Mouse (Mus musculus) v-Abl transformed pro-B cells (cell line): ENCODE data around the gene Igf2bp3.

Experiments
- in situ Hi-C, 2 experiments: fragments of 400-800 bp; cut with MboI; formaldehyde crosslinking; loops; one replicate each; pipeline ENCODE4 v1.15.1; 2025; ENCODE audit not compliant: unreplicated experiment in 2 of 2

Igf2bp3 gene

DNA sequence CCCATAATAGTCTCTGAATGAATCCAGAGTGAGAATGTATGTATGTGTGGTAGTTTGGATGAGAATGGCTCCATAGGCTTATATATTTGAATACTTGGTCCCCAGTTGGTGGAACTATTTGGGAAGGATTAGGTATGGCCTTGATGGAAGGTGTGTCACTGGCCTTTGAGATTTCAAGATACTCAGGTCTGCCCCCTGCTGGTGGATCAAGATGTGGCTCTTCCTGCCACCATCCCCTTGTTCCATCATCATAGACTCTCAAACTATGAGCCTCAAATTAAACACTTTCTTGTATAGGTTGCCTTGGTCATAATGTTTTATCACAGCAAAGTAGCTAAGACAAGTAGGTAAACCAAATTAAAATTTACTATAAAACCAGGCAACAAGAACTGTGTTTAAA, 25.4 kb downstream of the Igf2bp3 start:
- in situ Hi-C loops: no loop called here

DNA sequence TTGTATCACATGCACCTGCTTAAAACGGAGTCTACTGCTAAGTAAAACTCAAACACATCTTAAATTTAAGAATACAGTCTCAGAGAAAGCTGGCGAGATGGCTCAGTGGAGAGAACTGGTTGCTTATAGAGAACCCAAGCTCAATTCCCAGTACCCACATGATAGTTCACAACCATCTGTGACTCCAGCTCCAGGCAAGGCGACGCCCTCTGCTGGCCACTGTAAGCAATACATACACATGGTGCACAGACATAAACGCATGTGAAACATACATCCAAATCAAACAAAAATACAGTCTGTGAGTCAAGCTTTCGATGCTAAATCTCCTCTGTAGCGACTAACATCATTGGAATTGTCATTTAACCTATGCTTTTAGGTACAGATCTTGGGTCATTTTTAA, 27.5 kb downstream of the Igf2bp3 start:
- in situ Hi-C loops: no loop called here

DNA sequence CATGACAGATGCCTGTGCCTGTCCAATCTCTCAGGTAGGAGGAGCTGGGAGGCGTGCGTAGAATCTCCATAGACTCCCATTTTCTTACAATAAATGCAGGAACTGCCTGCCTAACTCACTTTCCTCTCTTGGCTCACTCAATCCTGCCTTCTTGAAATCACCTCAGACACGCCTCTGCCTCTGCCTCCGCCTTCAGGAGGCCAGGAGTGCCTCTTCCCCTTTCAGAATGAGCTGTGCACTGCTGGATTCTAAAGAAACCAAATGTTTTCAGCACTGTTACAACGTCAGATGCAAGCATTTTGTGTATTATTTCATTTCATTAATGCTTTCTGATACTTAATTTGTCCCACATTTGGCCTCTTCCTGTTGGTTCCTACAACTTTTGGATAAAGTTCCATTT, 38.7 kb downstream of the Igf2bp3 start:
- in situ Hi-C loops: no loop called here

DNA sequence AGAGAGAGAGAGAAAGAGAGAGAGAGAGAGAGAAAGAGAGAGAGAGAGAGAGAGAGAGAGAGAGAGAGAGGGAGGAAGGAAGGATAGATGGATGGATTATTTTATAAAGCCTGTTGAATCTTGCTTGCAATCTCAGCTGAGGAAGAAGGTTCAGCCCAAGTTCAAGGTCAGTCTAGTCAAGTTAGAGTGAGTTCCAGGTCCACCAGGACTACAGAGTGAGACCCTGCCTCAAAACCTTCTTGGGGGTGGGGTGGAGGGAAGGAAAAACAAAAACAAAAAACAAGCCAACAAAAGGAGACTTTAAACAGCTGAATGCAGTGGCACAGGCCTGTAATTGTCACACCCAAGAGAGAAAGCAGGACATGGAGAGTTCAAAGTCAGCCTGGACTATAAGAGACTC, 40.1 kb downstream of the Igf2bp3 start:
- in situ Hi-C loops: no loop called here

DNA sequence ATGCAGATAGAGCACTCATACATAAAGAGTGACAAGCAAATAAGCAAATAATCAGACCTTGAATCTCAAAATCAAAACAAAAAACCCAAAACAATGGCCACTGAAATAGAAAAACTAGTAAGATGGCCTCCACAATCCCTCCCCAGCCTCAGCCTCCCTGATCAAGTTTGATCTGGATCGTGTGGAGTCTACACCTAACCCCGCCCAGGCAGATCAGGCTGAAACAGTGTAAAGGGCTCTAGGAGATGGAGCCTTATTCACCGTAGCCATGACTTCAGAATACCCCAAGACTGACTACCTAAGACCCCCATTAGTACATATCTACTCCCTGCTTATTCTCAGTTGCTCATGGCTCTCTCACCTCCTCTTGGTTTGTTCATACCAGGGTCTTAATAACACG, 41.1 kb downstream of the Igf2bp3 start:
- in situ Hi-C loops: no loop called here

DNA sequence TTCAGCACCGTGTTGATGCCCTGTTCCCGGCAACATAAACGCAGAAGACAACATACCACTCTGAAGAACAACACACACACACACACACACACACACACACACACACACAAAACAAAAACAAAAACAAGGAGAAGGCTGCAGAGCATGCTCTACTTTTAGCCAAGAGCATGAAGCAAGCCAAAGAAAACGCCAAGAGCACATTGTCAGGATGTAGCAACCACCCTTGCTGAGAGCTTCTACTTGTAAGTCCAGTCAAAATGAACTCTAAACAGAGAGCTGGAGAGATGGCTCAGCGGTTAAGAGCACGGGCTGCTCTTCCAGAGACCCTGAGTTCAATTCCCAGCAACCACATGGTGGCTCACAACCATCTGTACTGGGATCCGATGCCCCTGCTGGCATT, 41.5 kb downstream of the Igf2bp3 start:
- in situ Hi-C loops: no loop called here

DNA sequence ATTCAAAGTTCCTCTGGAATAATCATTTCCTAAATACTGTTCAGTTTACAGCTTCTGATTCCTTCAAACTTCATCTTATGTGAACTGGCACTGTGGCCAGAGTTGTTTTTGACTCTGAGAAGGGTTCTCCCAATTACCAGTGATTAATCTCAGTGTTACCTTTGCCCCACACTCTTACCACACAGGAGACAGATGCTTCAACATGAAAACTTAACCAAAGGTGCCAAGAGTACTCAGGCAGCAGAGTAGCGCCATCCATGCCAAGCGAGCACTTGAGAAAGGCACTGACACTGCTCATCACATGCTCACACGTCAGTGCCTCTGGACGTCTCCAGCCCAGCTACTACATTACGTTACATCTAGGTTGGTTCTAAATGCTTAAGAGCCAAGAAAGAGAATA, 43.5 kb downstream of the Igf2bp3 start:
- in situ Hi-C loops: no loop called here

DNA sequence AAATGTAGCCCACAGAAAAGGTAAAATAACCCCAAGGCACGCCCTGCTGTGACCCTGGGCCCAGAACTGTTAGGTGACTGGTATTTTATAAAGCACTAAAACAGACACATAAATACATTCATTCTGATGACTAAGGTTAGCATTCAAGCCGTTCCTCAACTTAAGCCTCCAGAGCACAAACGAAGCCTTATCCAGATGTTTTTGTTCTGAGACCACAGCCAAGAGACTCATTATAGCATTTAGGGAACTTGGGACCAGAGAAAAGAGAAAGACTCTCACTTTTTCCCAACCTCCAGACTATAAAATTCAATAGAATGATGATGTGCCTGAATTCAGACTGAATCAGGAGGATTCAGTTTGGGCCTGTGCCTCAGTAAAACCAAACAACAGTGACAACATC, 46.1 kb downstream of the Igf2bp3 start:
- in situ Hi-C loops: no loop called here

DNA sequence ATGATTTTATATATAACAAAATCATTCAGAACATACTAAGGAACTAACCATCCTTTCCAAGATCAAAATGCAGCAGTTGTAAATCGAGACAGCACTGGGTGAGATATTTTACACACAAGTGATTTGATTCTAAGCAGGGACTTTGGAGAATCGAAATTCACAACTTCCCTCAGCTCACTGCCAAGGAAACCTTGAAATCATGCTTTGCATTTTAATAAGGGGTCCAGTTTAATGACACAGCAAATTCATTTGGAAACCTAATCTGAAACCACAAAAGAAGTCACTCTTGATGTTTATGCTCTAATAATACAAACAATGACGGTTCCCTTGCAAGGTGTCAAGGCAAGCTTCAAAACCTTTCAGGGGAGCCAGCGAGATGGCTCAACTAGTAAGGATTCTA, 47.4 kb downstream of the Igf2bp3 start:
- in situ Hi-C loops: no loop called here

DNA sequence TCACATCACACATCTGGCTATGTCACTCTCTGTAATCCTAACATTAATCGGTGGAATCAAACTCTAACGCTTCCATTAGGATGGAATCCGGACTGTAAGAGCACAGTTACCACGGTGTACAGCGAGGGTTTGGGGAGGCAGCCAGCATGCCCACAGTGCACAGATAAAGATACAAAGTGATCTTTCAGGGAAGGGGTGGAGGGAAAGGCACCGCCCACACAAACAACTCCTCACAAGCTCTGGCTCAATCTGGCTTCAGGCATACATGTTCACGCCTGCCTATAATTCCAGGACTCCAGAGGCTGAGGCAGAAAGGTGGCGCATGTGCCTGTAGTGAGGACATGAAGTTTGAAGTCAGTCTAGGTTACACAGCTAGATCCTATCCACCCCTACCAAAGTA, 48.4 kb downstream of the Igf2bp3 start:
- in situ Hi-C loops: no loop called here

DNA sequence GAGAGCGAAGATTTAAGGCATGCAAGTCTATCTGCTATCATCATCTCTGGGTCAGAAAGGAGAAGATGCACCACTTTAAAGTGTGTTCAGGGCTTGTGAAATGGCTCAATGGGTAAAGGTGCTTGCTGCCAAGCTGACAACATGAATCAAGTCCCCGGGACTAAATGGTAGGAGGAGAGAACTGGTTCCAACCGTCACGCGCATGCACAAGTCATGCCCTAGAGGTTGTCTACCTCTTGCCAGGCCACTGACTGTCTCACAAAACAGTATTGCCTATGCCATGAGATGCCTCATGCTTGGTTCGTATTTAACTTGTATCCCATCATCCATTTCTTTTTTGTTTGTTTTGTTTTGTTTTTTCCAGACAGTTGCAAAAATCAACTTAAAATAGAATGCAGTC, 48.9 kb downstream of the Igf2bp3 start:
- in situ Hi-C loops: no loop called here

DNA sequence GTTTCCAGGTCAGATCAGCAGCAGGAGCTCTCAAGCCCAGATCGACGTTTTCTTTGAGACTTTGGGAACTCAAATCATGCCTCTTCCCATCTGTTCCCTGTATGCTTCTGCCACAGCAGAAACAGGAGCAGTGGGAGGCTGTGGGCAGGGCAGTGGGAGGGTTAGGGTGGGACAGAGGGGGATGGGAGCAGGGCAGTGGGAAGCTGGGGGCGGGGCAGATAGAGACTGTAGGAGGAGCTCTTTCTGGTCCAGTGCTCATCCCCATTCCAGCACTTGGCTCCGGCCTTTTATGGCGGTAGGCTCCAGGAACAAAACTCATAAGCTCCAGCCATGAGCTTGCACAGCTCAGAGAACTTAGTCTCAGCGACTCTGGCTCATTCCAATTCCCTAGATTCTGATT, 49.7 kb downstream of the Igf2bp3 start:
- in situ Hi-C loops: no loop called here

DNA sequence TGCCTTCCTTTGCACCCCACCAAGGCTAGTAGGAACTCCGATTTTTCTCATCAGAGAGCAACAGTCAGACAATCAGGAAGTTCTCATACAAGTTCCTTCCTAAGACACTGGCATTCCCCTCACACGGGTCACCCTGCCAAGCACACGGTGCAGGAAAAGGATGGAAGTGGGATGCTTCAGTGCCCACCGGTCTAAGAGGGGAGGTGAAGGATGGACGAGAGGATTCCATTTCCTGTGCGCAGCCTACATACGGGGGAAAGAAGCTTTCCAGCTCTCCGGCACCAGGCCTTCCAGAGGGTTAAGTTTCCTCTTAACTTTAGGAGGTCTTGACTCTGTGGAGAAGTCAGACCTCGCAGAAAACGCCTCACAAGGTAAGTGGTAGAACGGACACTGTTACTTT, 50.1 kb downstream of the Igf2bp3 start:
- in situ Hi-C loops: no loop called here

DNA sequence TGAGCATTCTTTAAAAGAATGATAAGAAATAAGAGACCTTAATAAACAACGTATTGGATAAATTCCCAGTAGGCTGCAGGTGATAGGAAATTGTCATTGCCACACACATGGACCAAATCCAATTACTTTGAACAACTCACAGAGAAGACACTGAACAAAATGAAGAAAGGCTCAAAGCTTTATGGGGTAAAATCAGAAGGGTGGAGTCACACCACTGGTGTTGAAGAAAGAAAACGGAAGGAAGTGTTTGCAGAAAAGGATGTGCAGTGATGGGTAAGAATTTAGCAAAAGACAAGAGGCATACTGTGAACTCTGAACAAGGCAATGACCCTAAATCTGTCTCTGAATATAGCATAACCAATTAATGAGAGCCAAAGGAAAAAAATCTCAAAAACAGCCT, 54.8 kb downstream of the Igf2bp3 start:
- in situ Hi-C loops: no loop called here

DNA sequence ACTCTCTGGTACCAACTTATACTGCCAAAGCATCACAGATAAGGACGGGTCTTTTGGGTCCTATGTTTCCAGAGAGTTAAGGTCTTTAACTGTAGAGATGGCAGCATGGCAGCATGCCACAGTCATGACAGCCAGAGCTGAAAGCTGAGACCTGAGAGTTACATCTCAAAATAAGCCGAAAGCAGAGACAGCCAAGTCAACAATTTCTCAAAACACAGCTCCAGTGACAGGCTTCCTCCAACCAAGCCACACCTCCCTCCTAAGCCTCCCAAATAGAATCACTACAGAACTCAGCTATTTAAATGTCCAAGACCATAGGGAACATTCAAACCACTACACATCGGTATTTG, 58.0 kb downstream of the Igf2bp3 start:
- in situ Hi-C loops: no loop called here

DNA sequence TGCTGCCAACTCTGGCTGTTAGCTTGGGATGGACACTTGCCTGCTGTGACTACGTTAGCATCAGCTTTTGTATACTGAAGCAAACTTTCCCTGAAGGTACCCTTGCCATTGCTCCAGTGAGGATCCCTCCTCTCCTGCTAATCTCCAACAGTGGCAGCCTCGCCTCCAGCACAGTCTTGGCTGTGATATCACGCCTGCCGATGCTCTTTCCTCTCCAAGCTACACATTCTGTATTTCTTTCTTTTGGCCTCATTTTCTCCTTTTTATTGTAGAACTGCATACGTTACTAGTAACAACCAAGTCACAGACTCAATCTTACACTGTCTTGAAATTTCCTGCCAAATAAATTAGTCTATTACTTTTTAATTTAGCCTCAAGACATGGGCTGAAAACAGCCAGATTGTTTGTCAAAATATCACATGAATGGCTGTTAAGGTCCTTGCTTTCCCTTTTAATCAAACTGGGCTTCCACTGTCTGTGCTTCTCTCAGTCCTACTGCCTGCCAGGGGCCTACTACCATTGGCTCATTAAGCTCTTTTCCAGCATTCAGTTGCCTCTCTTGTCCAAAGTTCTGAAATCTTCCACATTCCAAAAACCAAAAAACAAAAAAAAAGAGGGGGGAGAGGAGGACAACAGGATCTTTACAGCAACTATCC, 58.5 kb downstream of the Igf2bp3 start:
- in situ Hi-C loops: no loop called here

DNA sequence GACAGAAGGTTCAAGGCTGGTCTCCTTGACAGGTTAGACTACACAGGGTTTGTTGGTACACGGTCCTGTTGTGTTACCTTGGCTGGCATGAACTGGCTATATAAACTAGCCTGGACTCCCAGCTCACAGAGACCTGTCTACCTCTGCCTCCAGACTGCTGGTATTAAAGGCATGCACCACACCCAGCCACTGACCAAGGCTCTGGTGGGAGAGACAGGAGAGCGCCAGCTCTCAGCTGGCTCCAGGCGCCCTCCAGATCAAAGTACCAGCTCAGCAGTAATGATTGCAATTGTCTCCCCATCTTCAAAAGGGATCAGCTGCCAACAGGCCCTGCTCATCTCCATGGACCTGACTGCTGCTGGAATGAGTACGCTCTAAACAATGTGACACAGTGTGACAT, 63.3 kb downstream of the Igf2bp3 start:
- in situ Hi-C loops: no loop called here

DNA sequence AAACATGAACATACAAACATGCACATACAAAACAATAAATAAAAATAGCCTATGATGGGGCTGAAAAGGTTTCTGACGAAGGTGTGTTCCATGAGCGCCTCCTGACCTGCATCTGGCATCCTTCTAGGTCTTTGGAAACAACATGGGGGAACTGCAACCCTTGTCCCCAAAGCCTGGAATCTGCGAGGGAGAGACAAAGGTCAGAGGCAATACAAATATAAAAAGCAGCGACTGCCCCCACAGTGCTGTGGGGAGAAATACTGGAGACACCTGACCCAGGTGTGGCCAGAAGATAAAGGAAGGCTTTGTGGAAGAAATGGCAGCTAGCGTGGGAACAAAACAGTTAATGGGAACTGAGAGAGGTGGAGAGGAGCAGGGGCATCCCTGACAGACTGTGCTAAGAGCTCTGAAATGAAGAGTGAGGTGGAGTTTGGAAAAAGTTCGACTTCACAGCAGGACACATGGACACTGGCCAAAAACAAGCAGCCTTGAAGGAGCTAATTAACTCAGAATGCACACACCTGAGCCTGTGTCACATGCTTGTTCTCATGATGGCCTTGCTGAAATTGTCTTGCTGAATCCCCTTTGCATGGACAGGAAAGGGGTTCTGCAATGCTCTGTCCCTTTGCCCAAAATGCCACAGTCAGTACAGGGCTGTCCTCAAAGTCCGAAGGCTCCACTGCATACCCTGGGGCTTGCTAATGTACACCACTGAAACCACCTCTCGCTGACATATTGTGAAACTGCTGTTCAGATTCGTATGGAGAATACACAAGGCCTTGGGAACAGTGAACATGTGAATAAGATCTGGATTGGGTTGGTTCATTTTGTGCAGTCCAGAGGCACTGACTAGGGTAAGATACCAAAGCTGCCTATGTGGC, 64.2 kb downstream of the Igf2bp3 start:
- in situ Hi-C loops: no loop called here

DNA sequence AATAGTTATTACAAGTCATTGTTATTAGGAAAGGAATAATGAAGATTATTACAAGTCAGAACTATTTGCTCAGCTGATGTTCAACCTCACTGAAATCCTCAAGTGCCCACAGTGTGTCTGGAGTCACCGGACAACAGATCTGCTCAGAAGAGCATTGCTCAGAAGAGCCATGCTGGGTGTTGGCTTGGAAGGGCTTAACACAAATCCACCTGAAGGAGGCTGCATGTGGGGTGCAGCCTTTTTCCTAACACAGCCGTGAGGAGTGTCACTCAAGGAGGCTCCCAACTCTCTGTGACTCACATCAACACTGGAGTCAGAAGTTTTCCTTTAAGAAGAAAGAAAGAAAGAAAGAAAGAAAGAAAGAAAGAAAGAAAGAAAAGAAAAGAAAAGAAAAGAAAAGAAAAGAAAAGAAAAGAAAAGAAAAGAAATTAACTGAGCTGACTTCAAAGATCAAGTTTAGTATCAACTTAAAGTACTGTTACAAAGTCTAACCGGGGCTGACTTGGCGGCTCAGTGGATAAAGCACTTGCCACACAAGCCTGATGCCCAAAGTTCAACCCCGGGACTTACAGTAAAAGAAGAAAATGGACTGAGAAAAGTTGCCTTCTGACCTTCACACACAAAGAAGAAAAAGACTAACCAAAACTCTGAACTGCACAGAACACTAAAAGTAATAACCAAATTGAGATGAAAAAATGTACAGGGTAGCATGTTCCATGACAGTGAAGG, 65.4 kb downstream of the Igf2bp3 start:
- in situ Hi-C loops: no loop called here

DNA sequence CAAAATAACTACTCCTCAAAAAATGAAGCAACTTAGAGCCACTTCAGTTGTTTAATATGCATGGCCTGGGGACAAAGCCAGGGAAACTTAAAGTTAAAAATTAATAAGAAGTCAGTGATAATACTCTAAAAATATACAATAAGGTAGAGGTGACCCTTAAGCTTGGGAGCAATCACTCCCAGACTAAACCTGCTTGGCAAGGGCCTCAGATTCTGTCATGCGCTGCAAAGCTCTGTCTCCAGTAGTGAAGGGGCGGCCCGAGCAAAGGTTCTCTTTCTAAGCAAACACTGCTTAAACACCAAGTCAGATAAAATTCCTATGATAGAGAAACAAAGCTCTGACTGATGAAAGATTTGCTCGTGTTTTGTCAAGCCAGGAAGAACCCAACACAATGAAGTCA, 66.0 kb downstream of the Igf2bp3 start:
- in situ Hi-C loops: no loop called here

DNA sequence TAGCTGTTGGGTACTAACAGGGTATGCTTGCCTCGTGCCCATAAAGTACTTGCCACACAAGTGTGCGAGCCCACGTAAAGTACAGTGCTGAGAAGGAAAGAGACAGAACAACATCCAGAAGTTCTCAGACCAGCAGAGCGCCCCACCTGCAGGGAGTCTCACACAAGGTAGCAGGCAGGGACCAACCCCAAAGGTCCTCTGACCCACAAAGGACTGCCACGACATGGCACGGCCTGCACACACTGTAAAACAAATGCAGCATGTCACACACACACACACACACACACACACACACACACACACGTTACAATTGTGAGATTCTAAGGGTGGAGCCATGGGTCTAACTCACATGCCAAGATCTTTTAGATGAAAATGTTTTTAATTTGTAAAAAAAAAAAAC, 66.4 kb downstream of the Igf2bp3 start:
- in situ Hi-C loops: no loop called here

DNA sequence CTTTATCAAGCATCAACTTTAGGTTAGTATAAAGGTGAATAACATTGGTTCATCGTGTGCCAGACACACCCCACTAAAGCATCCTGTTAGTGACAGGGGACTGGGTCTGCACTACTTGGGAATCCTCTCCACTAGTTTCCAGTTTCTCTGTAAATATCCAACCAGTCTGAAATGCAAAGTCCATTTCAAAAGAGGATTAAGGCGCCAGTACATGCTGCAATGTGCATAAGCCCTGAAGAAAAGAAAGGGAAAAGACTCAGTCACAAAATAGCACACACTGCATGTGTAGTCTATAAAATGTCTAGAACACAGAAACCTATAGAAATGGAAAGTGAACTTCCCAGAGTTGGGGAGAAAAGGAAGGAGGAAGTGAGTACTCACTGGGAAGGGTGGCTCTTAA, 68.3 kb downstream of the Igf2bp3 start:
- in situ Hi-C loops: no loop called here
